Mouse (Mus musculus): ENCODE results near the gene Gnaq. TPM values are rescaled to one million over a fixed set of nuclear protein-coding genes. Genes with fewer than 3 reads are reported as not detected.

Gnaq gene
- polyA plus RNA-seq, 1 experiment from 2014 or later, result 109 TPM

GRCm38 (mm10) chr19:16371680-16372079 is 239.0 kb downstream of the Gnaq start:
- Histone ChIP-seq H3K4me2 (no peak overlapping the region), H3K9me3 (no peaks in the 10 kb centered on the region), H3K27ac (no peak overlapping the region), H3K4me3 (no peak overlapping the region), H3K4me1 (peaks cover 38% of the 10 kb centered on the region), H3K36me3 (replicated peaks) (no peaks in the 10 kb centered on the region), H3K27me3 (replicated peaks) (no peaks in the 10 kb centered on the region), H3K9ac (no peak overlapping the region)
- WGBS, result 85% methylated on average over 2 of the region's 2 CpGs
- no peak for ATAC-seq (replicated peaks)

GRCm38 (mm10) chr19:16372752-16373486 is 240.3 kb downstream of the Gnaq start:
- Histone ChIP-seq H3K4me1 (peaks cover 28% of the 10 kb centered on the region), H3K4me3 (no peak overlapping the region), H3K9me3 (no peaks in the 10 kb centered on the region), H3K9ac (no peak overlapping the region), H3K27ac (peak overlapping the region; percentile 50; the same call in 1 of the 2 replicates), H3K4me2 (no peak overlapping the region), H3K27me3 (replicated peaks) (no peaks in the 10 kb centered on the region), H3K36me3 (replicated peaks) (no peaks in the 10 kb centered on the region)
- peak; percentile 55 for ATAC-seq (replicated peaks)
- WGBS, result 64% methylated on average over 9 of the region's 9 CpGs

GRCm38 (mm10) chr19:16375881-16376280 is 243.2 kb downstream of the Gnaq start:
- WGBS, result 80% methylated on average over 4 of the region's 4 CpGs
- Histone ChIP-seq H3K4me1 (peaks cover 22% of the 10 kb centered on the region), H3K27ac (no peak overlapping the region), H3K9ac (no peak overlapping the region), H3K4me2 (no peak overlapping the region), H3K4me3 (no peak overlapping the region), H3K27me3 (replicated peaks) (no peaks in the 10 kb centered on the region), H3K36me3 (replicated peaks) (0 out of 2 replicates have a peak, but pooled peaks cover 3% of the 10 kb centered on the region), H3K9me3 (no peaks in the 10 kb centered on the region)
- ATAC-seq (replicated peaks), result no peak

- H3K27ac ChIP-seq, result no peak overlapping the region
- H3K9ac ChIP-seq, result no peak overlapping the region
- H3K4me2 ChIP-seq, result no peak overlapping the region
- H3K4me3 ChIP-seq, result no peak overlapping the region
- H3K9me3 ChIP-seq, result no peaks in the 10 kb centered on the region
- H3K4me1 ChIP-seq, result peaks cover 3% of the 10 kb centered on the region
- H3K27me3 ChIP-seq (replicated peaks), result no peaks in the 10 kb centered on the region
- H3K36me3 ChIP-seq (replicated peaks), result 0 out of 2 replicates have a peak, but pooled peaks cover 3% of the 10 kb centered on the region
- 89% methylated on average over 7 of the region's 7 CpGs for WGBS
- ATAC-seq (replicated peaks), result no peak
Measured at GRCm38 (mm10) chr19:16378565-16378964, 245.9 kb downstream of the Gnaq start.

GRCm38 (mm10) chr19:16379687-16380086 is 247.1 kb downstream of the Gnaq start:
- Histone ChIP-seq H3K9me3 (no peaks in the 10 kb centered on the region), H3K9ac (no peak overlapping the region), H3K4me1 (no peaks in the 10 kb centered on the region), H3K27me3 (replicated peaks) (no peaks in the 10 kb centered on the region), H3K4me3 (no peak overlapping the region), H3K27ac (no peak overlapping the region), H3K4me2 (no peak overlapping the region), H3K36me3 (replicated peaks) (0 out of 2 replicates have a peak, but pooled peaks cover 3% of the 10 kb centered on the region)
- 95% methylated on average over 8 of the region's 8 CpGs for WGBS
- ATAC-seq (replicated peaks), result no peak

GRCm38 (mm10) chr19:16382392-16382791 is 249.8 kb downstream of the Gnaq start:
- no peak for ATAC-seq (replicated peaks)
- H3K9me3 ChIP-seq, result no peaks in the 10 kb centered on the region
- H3K27ac ChIP-seq, result no peak overlapping the region
- H3K9ac ChIP-seq, result no peak overlapping the region
- no peak overlapping the region for H3K4me2 ChIP-seq
- H3K36me3 ChIP-seq (replicated peaks), result 0 out of 2 replicates have a peak, but pooled peaks cover 3% of the 10 kb centered on the region
- 79% methylated on average over 2 of the region's 2 CpGs for WGBS
- H3K4me1 ChIP-seq, result no peaks in the 10 kb centered on the region
- H3K4me3 ChIP-seq, result no peak overlapping the region
- H3K27me3 ChIP-seq (replicated peaks), result no peaks in the 10 kb centered on the region

- Histone ChIP-seq H3K9ac (no peak overlapping the region), H3K4me1 (no peaks in the 10 kb centered on the region), H3K27ac (no peak overlapping the region), H3K36me3 (replicated peaks) (0 out of 2 replicates have a peak, but pooled peaks cover 2% of the 10 kb centered on the region), H3K4me3 (no peak overlapping the region), H3K9me3 (no peaks in the 10 kb centered on the region), H3K27me3 (replicated peaks) (no peaks in the 10 kb centered on the region), H3K4me2 (no peak overlapping the region)
- no peak for ATAC-seq (replicated peaks)
- 75% methylated on average over 13 of the region's 13 CpGs for WGBS
Measured at GRCm38 (mm10) chr19:16383127-16383526, 250.5 kb downstream of the Gnaq start.

GRCm38 (mm10) chr19:16384094-16384493 is 251.5 kb downstream of the Gnaq start:
- no peak overlapping the region for H3K9ac ChIP-seq
- H3K9me3 ChIP-seq, result no peaks in the 10 kb centered on the region
- no peak overlapping the region for H3K27ac ChIP-seq
- no peak for ATAC-seq (replicated peaks)
- H3K4me2 ChIP-seq, result no peak overlapping the region
- no peaks in the 10 kb centered on the region for H3K36me3 ChIP-seq (replicated peaks)
- H3K4me3 ChIP-seq, result no peak overlapping the region
- no peaks in the 10 kb centered on the region for H3K27me3 ChIP-seq (replicated peaks)
- 94% methylated on average over 6 of the region's 6 CpGs for WGBS
- H3K4me1 ChIP-seq, result 0 out of 2 replicates have a peak, but pooled peaks cover 4% of the 10 kb centered on the region

- H3K4me2 ChIP-seq, result no peak overlapping the region
- WGBS, result 60% methylated on average over 11 of the region's 11 CpGs
- H3K9ac ChIP-seq, result no peak overlapping the region
- no peak overlapping the region for H3K4me3 ChIP-seq
- H3K9me3 ChIP-seq, result no peaks in the 10 kb centered on the region
- peaks cover 9% of the 10 kb centered on the region; the same call in 1 of the 2 replicates for H3K4me1 ChIP-seq
- H3K36me3 ChIP-seq (replicated peaks), result no peaks in the 10 kb centered on the region
- ATAC-seq (replicated peaks), result peak; percentile 52
- 0 out of 2 replicates have a peak overlapping the region, but pooled peaks have one; percentile 30 for H3K27ac ChIP-seq
- H3K27me3 ChIP-seq (replicated peaks), result no peaks in the 10 kb centered on the region
Measured at GRCm38 (mm10) chr19:16384957-16385356, 252.3 kb downstream of the Gnaq start.

- Histone ChIP-seq H3K4me3 (no peak overlapping the region), H3K36me3 (replicated peaks) (no peaks in the 10 kb centered on the region), H3K9me3 (no peaks in the 10 kb centered on the region), H3K9ac (no peak overlapping the region), H3K27me3 (replicated peaks) (no peaks in the 10 kb centered on the region), H3K4me2 (no peak overlapping the region), H3K4me1 (peaks cover 9% of the 10 kb centered on the region; the same call in 1 of the 2 replicates), H3K27ac (no peak overlapping the region)
- no peak for ATAC-seq (replicated peaks)
- WGBS, result 73% methylated on average over 6 of the region's 6 CpGs
Measured at GRCm38 (mm10) chr19:16386514-16386913, 253.9 kb downstream of the Gnaq start.

- WGBS, result 81% methylated on average over 6 of the region's 6 CpGs
- Histone ChIP-seq H3K27me3 (replicated peaks) (no peaks in the 10 kb centered on the region), H3K9me3 (no peaks in the 10 kb centered on the region), H3K4me2 (no peak overlapping the region), H3K27ac (no peak overlapping the region), H3K9ac (no peak overlapping the region), H3K4me3 (no peak overlapping the region), H3K4me1 (peaks cover 9% of the 10 kb centered on the region; the same call in 1 of the 2 replicates), H3K36me3 (replicated peaks) (no peaks in the 10 kb centered on the region)
- ATAC-seq (replicated peaks), result no peak
Measured at GRCm38 (mm10) chr19:16390192-16390795, 257.7 kb downstream of the Gnaq start.

- Histone ChIP-seq H3K36me3 (replicated peaks) (no peaks in the 10 kb centered on the region), H3K4me1 (peaks cover 2% of the 10 kb centered on the region; the same call in 1 of the 2 replicates), H3K9ac (no peak overlapping the region), H3K27me3 (replicated peaks) (no peaks in the 10 kb centered on the region), H3K4me2 (no peak overlapping the region), H3K9me3 (no peaks in the 10 kb centered on the region), H3K4me3 (no peak overlapping the region), H3K27ac (no peak overlapping the region)
- WGBS, result 88% methylated on average over 5 of the region's 5 CpGs
- no peak for ATAC-seq (replicated peaks)
Measured at GRCm38 (mm10) chr19:16394381-16394780, 261.8 kb downstream of the Gnaq start.

All from midbrain, embryonic 15.5 days (tissue).